Mouse (Mus musculus) cerebellum, adult 2 months (tissue): ENCODE measurements around the gene Zfp598.

Experiments used
- CTCF ChIP-seq: fragments of 200-500 bp; IDR thresholded peaks from 2 replicates; pipeline ENCODE4 v1.5.1; 2011; ENCODE audit warnings: low read depth, mild to moderate bottlenecking, control low read depth, low read length, moderate library complexity, borderline replicate concordance; ENCODE audit not compliant: insufficient read depth
- POLR2A ChIP-seq: fragments of 200-500 bp; IDR thresholded peaks from 2 replicates; pipeline ENCODE4 v1.6.1; 2011; ENCODE audit warnings: low read length, control low read depth, borderline replicate concordance; ENCODE audit not compliant: insufficient read depth

DNA sequence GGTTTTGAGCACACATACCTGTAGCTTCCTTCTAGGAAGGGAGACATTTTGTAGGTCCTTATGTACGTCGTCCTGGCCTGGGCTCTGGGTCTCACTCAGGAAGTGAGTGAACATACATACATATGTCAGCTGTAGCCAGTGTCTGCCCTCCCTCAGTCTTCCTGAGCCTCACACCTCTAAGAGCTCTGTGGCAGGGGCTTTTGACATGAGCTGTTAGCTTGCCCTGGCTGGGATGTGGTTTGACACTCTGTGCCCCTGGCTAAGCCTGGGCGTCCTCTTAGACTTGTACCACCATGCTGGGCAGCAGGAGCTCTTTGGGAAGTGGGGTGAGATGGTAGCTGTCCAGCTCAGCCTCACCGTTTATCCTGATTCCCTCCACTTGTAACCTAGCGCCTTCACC is 1.9 kb downstream of the Zfp598 start:
- TF ChIP-seq CTCF (no peak), POLR2A (no peak)
